Mouse (Mus musculus) liver, embryonic 13.5 days (tissue): Measurements from ENCODE around the gene Pxdc1. TPM values are rescaled to one million over a fixed set of nuclear protein-coding genes. Genes with fewer than 3 reads are reported as not detected.

Source experiments
- ATAC-seq: fragments of 200-750 bp; cut with Nextera tagmentation; 2 replicates; pipeline ENCODE4 v1.8.0; 2017; ENCODE audit warnings: low read depth, mild to moderate bottlenecking, moderate number of reproducible peaks, moderate library complexity
- DNase-seq: peaks from one replicate; pipeline ENCODE4 v3.0.0; 2022
- H3K27ac ChIP-seq: fragments of 300-500 bp; sonication (generic); 2 replicates; pipeline ENCODE4 v1.5.1; 2015; ENCODE audit warnings: moderate library complexity, mild to moderate bottlenecking, inconsistent platforms
- H3K27me3 ChIP-seq: fragments of 300-500 bp; sonication (generic); 2 replicates; pipeline ENCODE4 v1.6.1; 2015; ENCODE audit warnings: mild to moderate bottlenecking, inconsistent platforms
- H3K36me3 ChIP-seq: fragments of 300-500 bp; sonication (generic); 2 replicates; pipeline ENCODE4 v1.6.1; 2015; ENCODE audit warnings: mild to moderate bottlenecking, inconsistent platforms
- H3K4me1 ChIP-seq: fragments of 300-500 bp; sonication (generic); replicated peaks from 2 replicates; pipeline ENCODE4 v1.6.1; 2015; ENCODE audit warnings: inconsistent platforms
- H3K4me2 ChIP-seq: fragments of 300-500 bp; sonication (generic); 2 replicates; pipeline ENCODE4 v1.6.1; 2015; ENCODE audit warnings: inconsistent platforms, mild to moderate bottlenecking, moderate library complexity
- H3K4me3 ChIP-seq: fragments of 300-500 bp; sonication (generic); replicated peaks from 2 replicates; pipeline ENCODE4 v1.5.1; 2015; ENCODE audit warnings: mild to moderate bottlenecking, inconsistent platforms
- H3K9ac ChIP-seq: fragments of 300-500 bp; sonication (generic); 2 replicates; pipeline ENCODE4 v1.6.1; 2015; ENCODE audit warnings: mild to moderate bottlenecking, inconsistent platforms
- H3K9me3 ChIP-seq: fragments of 300-500 bp; sonication (generic); replicated peaks from 2 replicates; pipeline ENCODE4 v1.6.1; 2016; ENCODE audit warnings: inconsistent platforms
- WGBS: fragments of 180-500 bp; shearing (Covaris S2); methylation state at CpG from one replicate; pipeline ENCODE4 v1.1.7; 2015; ENCODE audit not compliant: insufficient replicate concordance; 5-methylcytosine and 5-hydroxymethylcytosine counted together
- polyA plus RNA-seq: library from polyadenylated mRNA; unstranded; fragments of >200 nt; fragmentation: Nextera tagmentation; extraction: Ambion mirVana; gene quantifications from 2 replicates; pipeline ENCODE4 v1.2.1, GENCODE M21; 2015

Gene Pxdc1
- polyA plus RNA-seq, 1 experiment from 2014 or later: 8.1 TPM

GRCm38 (mm10) chr13:34629741-34630140 lies 23.5 kb downstream of the Pxdc1 start:
- ATAC-seq (no peak), DNase-seq (no peak)
- Histone ChIP-seq H3K27ac (no peak overlapping the region), H3K27me3 (no peaks in the 10 kb centered on the region), H3K4me3 (no peak overlapping the region), H3K9ac (no peak overlapping the region), H3K36me3 (peaks cover 5% of the 10 kb centered on the region; the same call in 1 of the 2 replicates), H3K4me2 (no peak overlapping the region), H3K4me1 (no peaks in the 10 kb centered on the region), H3K9me3 (no peaks in the 10 kb centered on the region)
- WGBS: 58% methylated on average over 5 of the region's 5 CpGs

DNA sequence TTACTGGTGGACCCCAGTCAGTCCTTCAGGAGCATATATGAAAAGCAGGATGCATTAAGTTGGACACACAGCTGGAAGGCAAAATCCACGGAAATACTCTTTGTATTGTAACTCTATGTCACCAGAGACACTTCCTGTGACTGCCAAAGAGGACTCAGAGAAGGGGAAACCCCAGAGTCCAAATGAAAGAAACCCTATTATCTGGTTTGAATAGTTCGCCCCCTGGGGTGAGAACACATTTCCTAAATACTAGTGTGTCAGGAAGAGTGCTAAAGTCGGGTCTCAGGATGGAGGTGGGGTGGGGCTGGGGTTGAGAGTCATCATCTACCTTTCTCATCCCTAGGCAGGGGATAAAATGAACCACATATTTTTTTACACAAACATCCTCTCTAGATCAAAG lies 25.8 kb downstream of the Pxdc1 start:
- Histone ChIP-seq H3K9ac (no peak overlapping the region), H3K4me3 (no peak overlapping the region), H3K9me3 (no peaks in the 10 kb centered on the region), H3K4me1 (no peaks in the 10 kb centered on the region), H3K36me3 (peaks cover 5% of the 10 kb centered on the region; the same call in 1 of the 2 replicates), H3K4me2 (no peak overlapping the region), H3K27me3 (no peaks in the 10 kb centered on the region), H3K27ac (no peak overlapping the region)
- ATAC-seq (no peak), DNase-seq (no peak)
- WGBS: 26% methylated on average over 3 of the region's 3 CpGs

DNA sequence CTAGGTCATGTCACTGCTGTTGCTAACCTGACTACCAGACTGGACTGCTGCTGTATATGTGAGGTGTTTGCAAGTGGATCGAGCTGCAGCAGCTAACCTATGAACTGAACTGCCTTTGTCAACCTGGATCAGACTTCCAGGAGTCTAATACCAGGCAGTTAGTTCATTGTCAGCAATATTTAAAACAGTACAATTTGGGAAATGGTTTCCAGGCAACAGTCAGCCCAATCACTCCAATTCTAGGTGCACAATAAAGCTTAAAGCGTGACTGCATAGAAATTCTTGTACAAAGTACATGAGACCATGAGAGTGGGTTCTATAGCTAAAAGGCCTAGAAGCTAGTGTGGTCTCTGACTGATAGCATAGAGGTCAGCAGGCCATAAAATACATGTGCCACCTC lies 28.9 kb downstream of the Pxdc1 start:
- ATAC-seq (no peak), DNase-seq (no peak)
- H3K4me3 ChIP-seq: no peak overlapping the region
- peaks cover 5% of the 10 kb centered on the region; the same call in 1 of the 2 replicates for H3K36me3 ChIP-seq
- no peak overlapping the region for H3K27ac ChIP-seq
- no peak overlapping the region for H3K9ac ChIP-seq
- no peak overlapping the region for H3K4me2 ChIP-seq
- H3K9me3 ChIP-seq: no peaks in the 10 kb centered on the region
- 65% methylated on average over 2 of the region's 2 CpGs for WGBS
- H3K27me3 ChIP-seq: no peaks in the 10 kb centered on the region
- H3K4me1 ChIP-seq: no peaks in the 10 kb centered on the region

- H3K4me2 ChIP-seq: no peak overlapping the region
- H3K4me1 ChIP-seq: no peaks in the 10 kb centered on the region
- H3K9me3 ChIP-seq: no peaks in the 10 kb centered on the region
- H3K27me3 ChIP-seq: no peaks in the 10 kb centered on the region
- 46% methylated on average over 2 of the region's 2 CpGs for WGBS
- no peak overlapping the region for H3K9ac ChIP-seq
- H3K4me3 ChIP-seq: no peak overlapping the region
- ATAC-seq (no peak), DNase-seq (no peak)
- H3K27ac ChIP-seq: no peak overlapping the region
- H3K36me3 ChIP-seq: no peaks in the 10 kb centered on the region
Observed at GRCm38 (mm10) chr13:34612402-34612801, 40.9 kb downstream of the Pxdc1 start.

DNA sequence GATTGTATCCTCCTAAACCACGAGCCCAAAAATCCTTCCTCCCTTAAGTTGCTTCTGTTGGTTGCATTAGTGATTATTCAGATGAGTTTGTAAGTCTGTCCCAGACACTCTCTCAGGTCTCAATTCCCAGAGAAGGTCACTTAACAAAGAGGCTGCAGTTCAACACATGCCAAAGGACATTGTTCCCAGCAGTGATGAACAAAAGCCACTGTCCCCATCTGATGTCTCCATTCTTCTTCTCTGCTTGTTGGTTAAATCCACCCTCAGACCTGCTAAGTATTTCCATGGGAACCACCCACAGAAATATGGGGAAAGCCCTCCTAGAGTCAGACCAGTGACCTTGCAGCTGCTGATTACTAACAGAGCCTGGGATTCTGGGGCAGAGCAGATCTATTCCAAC lies 43.6 kb downstream of the Pxdc1 start:
- H3K4me1 ChIP-seq: no peaks in the 10 kb centered on the region
- 36% methylated on average over 1 of the region's 1 CpGs for WGBS
- H3K9me3 ChIP-seq: no peaks in the 10 kb centered on the region
- no peak overlapping the region for H3K4me2 ChIP-seq
- no peak overlapping the region for H3K9ac ChIP-seq
- DNase-seq (no peak), ATAC-seq (no peak)
- H3K4me3 ChIP-seq: no peak overlapping the region
- H3K27me3 ChIP-seq: no peaks in the 10 kb centered on the region
- no peaks in the 10 kb centered on the region for H3K36me3 ChIP-seq
- H3K27ac ChIP-seq: no peak overlapping the region

DNA sequence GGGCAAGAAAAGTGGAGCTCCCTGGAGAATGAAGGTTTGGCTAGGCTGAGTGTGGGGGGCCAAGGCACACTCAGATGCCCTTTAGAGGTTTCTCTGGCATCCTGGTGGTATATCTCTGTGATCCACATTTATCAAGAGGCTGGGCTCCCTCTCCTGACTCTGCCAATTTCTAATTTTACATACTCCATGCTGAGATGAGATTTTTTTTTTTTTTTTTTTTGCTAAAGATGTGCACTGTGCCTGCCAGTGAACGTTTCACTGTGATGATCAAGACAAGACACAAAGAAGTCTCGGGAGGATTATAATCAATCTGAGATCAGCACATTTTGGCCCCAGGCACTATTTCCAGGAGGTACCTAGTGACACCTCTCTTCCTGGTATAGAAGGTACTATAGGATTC lies 46.2 kb downstream of the Pxdc1 start:
- H3K27me3 ChIP-seq: no peaks in the 10 kb centered on the region
- no peak overlapping the region for H3K4me2 ChIP-seq
- ATAC-seq (no peak), DNase-seq (no peak)
- H3K27ac ChIP-seq: no peak overlapping the region
- WGBS: 37% methylated on average over 2 of the region's 2 CpGs
- 0 out of 2 replicates have a peak, but pooled peaks cover 4% of the 10 kb centered on the region for H3K4me1 ChIP-seq
- no peak overlapping the region for H3K9ac ChIP-seq
- no peak overlapping the region for H3K4me3 ChIP-seq
- H3K9me3 ChIP-seq: no peaks in the 10 kb centered on the region
- no peaks in the 10 kb centered on the region for H3K36me3 ChIP-seq

GRCm38 (mm10) chr13:34605884-34606283 lies 47.4 kb downstream of the Pxdc1 start:
- Histone ChIP-seq H3K4me1 (0 out of 2 replicates have a peak, but pooled peaks cover 4% of the 10 kb centered on the region), H3K9ac (no peak overlapping the region), H3K9me3 (no peaks in the 10 kb centered on the region), H3K27ac (no peak overlapping the region), H3K4me2 (no peak overlapping the region), H3K36me3 (no peaks in the 10 kb centered on the region), H3K4me3 (no peak overlapping the region), H3K27me3 (no peaks in the 10 kb centered on the region)
- WGBS: 62% methylated on average over 3 of the region's 3 CpGs
- ATAC-seq (no peak), DNase-seq (no peak)

GRCm38 (mm10) chr13:34605206-34605605 lies 48.1 kb downstream of the Pxdc1 start:
- ATAC-seq (no peak), DNase-seq (no peak)
- 0 out of 2 replicates have a peak, but pooled peaks cover 4% of the 10 kb centered on the region for H3K4me1 ChIP-seq
- H3K9ac ChIP-seq: no peak overlapping the region
- H3K9me3 ChIP-seq: no peaks in the 10 kb centered on the region
- H3K4me3 ChIP-seq: no peak overlapping the region
- no peaks in the 10 kb centered on the region for H3K27me3 ChIP-seq
- H3K36me3 ChIP-seq: no peaks in the 10 kb centered on the region
- H3K27ac ChIP-seq: no peak overlapping the region
- WGBS: 57% methylated on average over 5 of the region's 5 CpGs
- no peak overlapping the region for H3K4me2 ChIP-seq

- DNase-seq (no peak), ATAC-seq (no peak)
- Histone ChIP-seq H3K4me2 (no peak overlapping the region), H3K4me1 (0 out of 2 replicates have a peak, but pooled peaks cover 4% of the 10 kb centered on the region), H3K4me3 (no peak overlapping the region), H3K27ac (no peak overlapping the region), H3K9ac (no peak overlapping the region), H3K9me3 (no peaks in the 10 kb centered on the region), H3K27me3 (no peaks in the 10 kb centered on the region), H3K36me3 (no peaks in the 10 kb centered on the region)
- 76% methylated on average over 1 of the region's 1 CpGs for WGBS
Observed at GRCm38 (mm10) chr13:34604406-34604805, 48.9 kb downstream of the Pxdc1 start.

DNA sequence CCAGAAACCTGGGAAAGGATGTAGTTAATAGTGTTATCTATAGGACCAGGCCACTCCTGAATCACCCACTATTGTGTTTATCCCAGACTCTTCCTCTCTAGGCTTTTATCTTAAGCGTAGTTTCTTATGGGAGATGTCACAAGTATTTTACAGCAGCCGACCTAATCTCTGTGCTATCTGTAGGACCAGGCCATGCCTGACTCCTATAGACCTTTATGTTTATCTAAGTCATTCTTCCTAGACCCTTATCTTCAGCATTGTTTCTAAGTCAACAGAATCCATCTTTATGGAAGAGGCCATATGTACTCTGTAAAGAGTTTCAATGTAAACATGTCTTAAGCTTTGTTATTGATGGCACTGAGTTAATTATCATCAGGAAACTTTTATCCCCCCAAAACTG lies 50.5 kb downstream of the Pxdc1 start:
- H3K9ac ChIP-seq: no peak overlapping the region
- DNase-seq (no peak), ATAC-seq (no peak)
- H3K27me3 ChIP-seq: no peaks in the 10 kb centered on the region
- 17% methylated on average over 2 of the region's 2 CpGs for WGBS
- H3K4me3 ChIP-seq: no peak overlapping the region
- H3K36me3 ChIP-seq: no peaks in the 10 kb centered on the region
- H3K4me2 ChIP-seq: no peak overlapping the region
- no peaks in the 10 kb centered on the region for H3K9me3 ChIP-seq
- H3K4me1 ChIP-seq: 0 out of 2 replicates have a peak, but pooled peaks cover 4% of the 10 kb centered on the region
- H3K27ac ChIP-seq: no peak overlapping the region

- Histone ChIP-seq H3K36me3 (no peaks in the 10 kb centered on the region), H3K4me3 (no peak overlapping the region), H3K27me3 (no peaks in the 10 kb centered on the region), H3K27ac (no peak overlapping the region), H3K9ac (no peak overlapping the region), H3K4me2 (no peak overlapping the region), H3K9me3 (no peaks in the 10 kb centered on the region), H3K4me1 (no peaks in the 10 kb centered on the region)
- DNase-seq: no peak
- ATAC-seq: no peak
Observed at GRCm38 (mm10) chr13:34596797-34597196, 56.5 kb downstream of the Pxdc1 start.
